Mouse (Mus musculus): Measurements from ENCODE around the gene C1qc. TPM values are rescaled to one million over a fixed set of nuclear protein-coding genes. Genes with fewer than 3 reads are reported as not detected.
A peak's percentile ranks its signal among the peaks of the same experiment; 100 is the strongest.

C1qc gene
- polyA plus RNA-seq, 1 experiment from 2014 or later, result 25.5 TPM

DNA sequence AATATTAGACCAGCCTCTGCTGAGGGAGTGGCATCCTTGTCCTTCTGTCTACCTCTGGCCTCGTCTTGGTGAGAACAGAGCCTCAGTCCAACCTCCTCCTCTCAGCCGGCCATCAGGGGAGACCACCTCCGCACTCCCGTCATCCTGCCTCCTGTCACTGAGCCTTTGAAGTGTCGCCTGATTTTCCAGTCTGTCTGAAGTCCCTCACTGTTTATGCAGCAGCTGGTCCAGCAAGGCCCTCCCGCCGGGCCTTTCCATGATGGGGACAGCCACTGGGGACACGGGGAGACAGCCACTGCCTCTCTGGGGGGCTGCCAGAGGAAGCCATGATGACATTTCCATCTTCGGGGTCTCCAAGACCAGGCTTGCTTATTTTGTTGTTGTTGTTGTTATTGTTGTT is 20.0 kb upstream of the C1qc start:
- Histone ChIP-seq H3K9me3 (no peaks in the 10 kb centered on the region), H3K4me3 (no peak overlapping the region), H3K9ac (0 out of 2 replicates have a peak overlapping the region, but pooled peaks have one; percentile 22), H3K4me1 (replicated peaks) (peaks cover 42% of the 10 kb centered on the region), H3K4me2 (no peak overlapping the region), H3K27me3 (peaks cover 28% of the 10 kb centered on the region), H3K36me3 (no peaks in the 10 kb centered on the region), H3K27ac (replicated peaks) (no peak overlapping the region)
- ATAC-seq (ENCODE audit: low read depth), result no peak
- WGBS, result 9% methylated on average over 9 of the region's 9 CpGs

DNA sequence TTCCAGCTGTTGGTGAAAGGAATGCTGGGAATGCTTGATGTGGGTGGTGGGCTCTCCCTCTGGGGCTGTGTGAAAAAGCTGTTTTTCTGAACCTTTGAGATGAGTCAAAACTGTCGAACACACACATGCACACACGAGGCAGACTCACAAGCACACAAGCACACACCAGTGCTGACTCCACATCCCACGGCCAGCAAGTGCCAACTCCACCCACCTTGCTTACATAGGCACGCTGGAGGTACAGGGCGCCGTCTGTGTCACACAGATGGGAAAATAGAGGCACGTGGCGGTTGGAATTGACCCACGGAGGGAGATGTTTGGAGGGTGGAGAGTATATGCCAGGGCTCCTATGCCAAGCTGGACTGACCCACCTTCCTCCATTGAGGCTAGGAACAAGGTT is 18.9 kb upstream of the C1qc start:
- H3K9ac ChIP-seq, result 0 out of 2 replicates have a peak overlapping the region, but pooled peaks have one; percentile 34

DNA sequence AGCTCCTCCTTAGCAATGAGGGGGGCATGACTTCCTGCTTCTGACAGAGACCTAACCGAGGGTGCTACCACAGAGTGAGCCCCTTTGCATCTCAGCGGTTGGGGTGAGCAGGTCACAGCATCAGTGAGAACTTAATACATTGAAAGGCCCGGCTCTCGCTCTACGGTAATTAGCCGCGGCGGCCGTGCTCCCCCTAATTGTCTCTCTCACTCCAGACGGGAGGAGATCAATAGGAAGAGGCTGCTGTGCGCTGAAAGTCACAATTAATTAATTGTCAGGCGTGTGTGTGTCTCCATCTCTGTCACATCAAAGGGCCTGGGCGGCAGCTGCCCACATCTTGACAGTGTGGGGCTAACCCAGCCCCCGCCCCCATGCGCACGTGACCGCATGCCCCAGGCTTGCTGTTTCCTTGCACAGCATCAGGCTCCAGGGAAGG is 18.4 kb upstream of the C1qc start:
- WGBS, result 2% methylated on average over 17 of the region's 17 CpGs

More for the DNA sequence above, 18.9 kb upstream of the C1qc start:
- no peak overlapping the region for H3K27ac ChIP-seq (replicated peaks)
- H3K4me1 ChIP-seq (replicated peaks), result peaks cover 33% of the 10 kb centered on the region
- H3K9me3 ChIP-seq, result no peaks in the 10 kb centered on the region
- H3K36me3 ChIP-seq, result no peaks in the 10 kb centered on the region
- ATAC-seq (ENCODE audit: low read depth), result no peak
- peaks cover 39% of the 10 kb centered on the region for H3K27me3 ChIP-seq
- WGBS, result 36% methylated on average over 9 of the region's 9 CpGs
- peak overlapping the region; percentile 38 for H3K4me2 ChIP-seq
- H3K4me3 ChIP-seq, result no peak overlapping the region

DNA sequence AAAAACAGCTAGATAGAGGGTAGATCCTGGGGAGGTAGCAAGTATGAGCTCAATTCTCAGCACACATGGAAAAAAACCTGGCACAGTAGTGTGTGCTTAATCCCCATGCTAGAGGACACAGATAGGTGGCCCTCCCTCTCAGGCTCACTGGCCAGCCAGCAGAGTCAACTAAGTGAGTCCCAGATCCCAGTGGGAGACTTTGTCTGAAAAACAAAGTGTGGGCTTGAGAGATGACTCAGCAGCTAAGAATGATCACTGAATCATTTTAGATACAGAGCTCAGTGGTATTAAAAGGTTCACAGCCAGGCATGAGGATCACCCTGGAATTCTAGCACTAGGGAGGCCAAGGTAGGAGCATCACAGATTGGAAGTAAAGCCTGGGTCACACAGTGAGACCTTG is 14.9 kb upstream of the C1qc start:
- Histone ChIP-seq H3K9me3 (no peaks in the 10 kb centered on the region), H3K4me2 (no peak overlapping the region), H3K27me3 (peaks cover 72% of the 10 kb centered on the region), H3K4me1 (replicated peaks) (peaks cover 35% of the 10 kb centered on the region), H3K9ac (no peak overlapping the region), H3K27ac (replicated peaks) (no peak overlapping the region), H3K4me3 (no peak overlapping the region), H3K36me3 (no peaks in the 10 kb centered on the region)
- ATAC-seq (ENCODE audit: low read depth), result no peak

More for the DNA sequence above, 18.4 kb upstream of the C1qc start:
- H3K9ac ChIP-seq, result 0 out of 2 replicates have a peak overlapping the region, but pooled peaks have one; percentile 34
- H3K27me3 ChIP-seq, result peaks cover 45% of the 10 kb centered on the region
- H3K27ac ChIP-seq (replicated peaks), result 0 out of 2 replicates have a peak overlapping the region, but pooled peaks have one; percentile 13
- peaks cover 28% of the 10 kb centered on the region for H3K4me1 ChIP-seq (replicated peaks)
- peak overlapping the region; percentile 38 for H3K4me2 ChIP-seq
- H3K36me3 ChIP-seq, result no peaks in the 10 kb centered on the region
- H3K9me3 ChIP-seq, result no peaks in the 10 kb centered on the region
- peak; percentile 62 for ATAC-seq (ENCODE audit: low read depth)
- H3K4me3 ChIP-seq, result no peak overlapping the region

DNA sequence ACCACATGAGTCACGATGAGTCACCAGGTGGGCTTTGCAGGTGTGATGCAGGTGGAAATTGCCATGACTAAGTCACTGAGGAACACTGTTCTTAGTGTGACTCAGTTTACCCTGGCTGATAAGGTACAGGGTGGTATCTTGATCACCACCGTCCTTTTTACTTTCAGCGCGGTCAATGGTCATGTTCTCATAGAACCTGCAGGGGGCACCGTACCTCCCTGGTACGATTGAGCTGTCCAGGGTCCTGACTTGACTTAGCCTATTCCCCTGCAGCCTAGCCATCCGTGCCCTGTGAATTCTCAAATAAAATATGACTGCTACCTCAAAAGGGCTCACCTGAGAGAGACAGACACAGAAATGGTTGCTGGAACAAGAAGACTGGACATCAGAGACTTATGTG is 14.2 kb upstream of the C1qc start:
- no peak overlapping the region for H3K4me3 ChIP-seq
- no peaks in the 10 kb centered on the region for H3K36me3 ChIP-seq
- H3K4me1 ChIP-seq (replicated peaks), result peaks cover 27% of the 10 kb centered on the region
- H3K4me2 ChIP-seq, result no peak overlapping the region
- WGBS, result 10% methylated on average over 7 of the region's 7 CpGs
- H3K27me3 ChIP-seq, result peaks cover 76% of the 10 kb centered on the region
- no peak for ATAC-seq (ENCODE audit: low read depth)
- no peak overlapping the region for H3K9ac ChIP-seq
- H3K9me3 ChIP-seq, result no peaks in the 10 kb centered on the region
- no peak overlapping the region for H3K27ac ChIP-seq (replicated peaks)

DNA sequence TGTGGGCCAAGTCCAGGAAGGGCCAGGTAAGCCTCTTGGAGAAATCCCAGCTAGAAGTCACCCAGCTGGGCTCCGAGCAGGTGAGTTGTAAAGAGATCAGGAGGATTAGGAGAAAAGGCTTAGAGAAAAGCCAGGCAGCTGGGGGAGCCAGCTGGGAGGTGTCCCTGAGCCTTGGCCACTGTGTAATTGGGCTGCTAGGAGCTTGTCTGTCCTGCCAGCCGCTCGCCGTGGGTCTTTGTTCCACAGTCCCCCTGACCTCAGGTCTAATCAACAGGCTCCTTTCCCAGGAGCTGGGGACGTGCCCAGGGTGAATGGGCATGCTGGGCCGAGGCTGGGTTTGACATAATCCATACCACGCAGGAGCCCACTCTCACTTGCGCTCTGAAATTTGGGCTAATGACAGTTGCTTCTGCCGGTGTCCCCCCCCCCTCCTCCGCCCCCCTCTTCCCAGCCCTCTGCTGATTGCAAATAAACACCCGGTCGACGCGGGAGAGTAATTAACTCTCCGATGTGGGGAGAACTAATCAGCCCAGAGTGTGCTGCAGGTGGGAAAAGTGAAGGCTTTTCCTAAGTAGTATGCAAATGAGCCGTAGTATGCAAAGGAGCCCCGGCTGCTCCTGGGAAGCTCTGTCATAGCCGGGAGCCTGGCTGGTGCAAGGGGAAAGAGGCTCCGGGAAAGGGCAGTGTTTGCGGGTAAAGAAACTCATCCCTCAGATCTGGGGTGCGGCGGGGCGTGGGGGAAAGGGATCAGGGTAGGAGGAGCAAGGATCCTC is 12.1 kb upstream of the C1qc start:
- Histone ChIP-seq H3K4me2 (peak overlapping the region; percentile 39), H3K4me1 (replicated peaks) (peaks cover 12% of the 10 kb centered on the region), H3K27ac (replicated peaks) (no peak overlapping the region), H3K9ac (no peak overlapping the region), H3K4me3 (0 out of 2 replicates have a peak overlapping the region, but pooled peaks have one; percentile 4), H3K27me3 (peaks cover 58% of the 10 kb centered on the region), H3K9me3 (no peaks in the 10 kb centered on the region), H3K36me3 (no peaks in the 10 kb centered on the region)
- ATAC-seq (ENCODE audit: low read depth), result peak; percentile 66; the same call in 1 of the 2 replicates
- 3% methylated on average over 23 of the region's 23 CpGs for WGBS

DNA sequence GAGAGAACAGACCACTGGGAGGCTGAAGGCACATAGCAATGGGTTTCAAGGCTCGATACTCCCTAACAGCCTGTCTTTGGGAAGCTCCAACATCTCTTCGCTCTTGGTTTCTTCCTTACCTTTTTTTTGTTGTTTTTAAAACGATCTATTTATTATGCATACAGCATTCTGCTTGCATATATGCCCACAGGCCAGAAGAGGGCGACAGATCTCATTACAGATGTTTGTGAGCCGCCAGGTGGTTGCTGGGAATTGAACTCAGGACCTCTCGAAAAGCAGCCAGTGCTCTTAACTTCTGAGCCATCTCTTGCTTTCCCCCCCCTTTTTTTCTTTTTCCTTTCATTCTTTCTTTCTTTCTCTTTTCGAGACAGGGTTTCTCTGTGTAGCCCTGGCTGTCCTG is 6.3 kb upstream of the C1qc start:
- Histone ChIP-seq H3K4me2 (no peak overlapping the region), H3K27me3 (peaks cover 46% of the 10 kb centered on the region), H3K4me3 (no peak overlapping the region), H3K9me3 (no peaks in the 10 kb centered on the region), H3K36me3 (no peaks in the 10 kb centered on the region), H3K9ac (no peak overlapping the region), H3K4me1 (replicated peaks) (peaks cover 9% of the 10 kb centered on the region), H3K27ac (replicated peaks) (no peak overlapping the region)
- WGBS, result 64% methylated on average over 7 of the region's 7 CpGs
- ATAC-seq (ENCODE audit: low read depth), result no peak

DNA sequence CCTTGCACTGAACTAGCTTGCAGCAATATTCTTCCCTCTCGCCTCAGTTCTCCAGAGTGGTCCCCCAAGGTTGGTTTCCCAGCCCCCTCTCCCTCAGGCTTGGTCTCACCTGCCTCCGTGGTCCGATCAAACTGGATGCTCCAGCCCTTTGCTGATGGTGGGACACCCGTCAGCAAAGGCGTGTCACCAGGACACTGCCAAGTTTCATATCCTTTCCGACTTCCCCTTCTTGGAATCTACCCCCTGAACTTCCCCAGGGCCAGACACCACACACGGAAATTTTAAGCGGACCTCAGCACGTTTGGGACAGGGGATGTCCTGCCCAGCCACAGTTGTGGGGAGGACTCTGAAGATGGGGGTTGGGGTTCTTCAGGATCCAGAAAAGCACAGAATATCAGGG is 5.8 kb upstream of the C1qc start, which contains the start of gene C1qa:
TSS of gene C1qa (minus strand) at position 167 of the 400 bp plus-strand sequence.
- Histone ChIP-seq H3K36me3 (no peaks in the 10 kb centered on the region), H3K4me1 (replicated peaks) (peaks cover 9% of the 10 kb centered on the region), H3K27ac (replicated peaks) (no peak within 1 kb of the TSS), H3K27me3 (peaks cover 42% of the 10 kb centered on the region), H3K4me2 (no peak within 1 kb of the TSS), H3K9me3 (no peaks in the 10 kb centered on the region), H3K4me3 (no peak within 1 kb of the TSS), H3K9ac (no peak within 1 kb of the TSS)
- WGBS, result 83% methylated on average over 9 of the region's 9 CpGs
- ATAC-seq (ENCODE audit: low read depth), result no peak

DNA sequence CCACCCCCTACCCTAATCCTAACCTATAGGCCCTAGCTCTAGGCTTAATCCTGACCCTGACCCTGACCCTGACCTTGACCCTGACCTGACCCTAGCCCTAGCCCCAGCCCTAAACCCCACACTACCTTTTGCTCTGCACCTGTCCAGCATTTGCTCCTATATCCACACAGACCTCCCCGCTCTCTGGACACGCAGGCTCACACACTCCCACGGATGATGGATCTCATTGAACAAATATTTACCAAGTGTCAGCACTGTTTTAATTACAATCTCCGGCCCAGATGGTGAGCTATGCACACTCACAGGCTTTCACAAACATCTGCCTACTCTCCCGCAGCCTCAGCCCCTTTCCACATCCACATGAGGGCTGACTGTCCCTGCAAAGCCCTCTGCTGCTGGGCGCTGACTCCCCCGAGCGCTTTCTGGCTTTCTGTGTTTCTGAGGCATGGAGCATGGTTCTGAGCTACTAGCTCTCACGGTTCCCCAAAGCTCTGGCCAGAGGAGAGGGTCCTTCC is 5.3 kb upstream of the C1qc start:
- Histone ChIP-seq H3K36me3 (no peaks in the 10 kb centered on the region), H3K9ac (no peak overlapping the region), H3K4me1 (replicated peaks) (peaks cover 9% of the 10 kb centered on the region), H3K9me3 (no peaks in the 10 kb centered on the region), H3K27ac (replicated peaks) (no peak overlapping the region), H3K27me3 (peaks cover 43% of the 10 kb centered on the region), H3K4me3 (no peak overlapping the region), H3K4me2 (no peak overlapping the region)
- WGBS, result 56% methylated on average over 9 of the region's 9 CpGs
- no peak for ATAC-seq (ENCODE audit: low read depth)

DNA sequence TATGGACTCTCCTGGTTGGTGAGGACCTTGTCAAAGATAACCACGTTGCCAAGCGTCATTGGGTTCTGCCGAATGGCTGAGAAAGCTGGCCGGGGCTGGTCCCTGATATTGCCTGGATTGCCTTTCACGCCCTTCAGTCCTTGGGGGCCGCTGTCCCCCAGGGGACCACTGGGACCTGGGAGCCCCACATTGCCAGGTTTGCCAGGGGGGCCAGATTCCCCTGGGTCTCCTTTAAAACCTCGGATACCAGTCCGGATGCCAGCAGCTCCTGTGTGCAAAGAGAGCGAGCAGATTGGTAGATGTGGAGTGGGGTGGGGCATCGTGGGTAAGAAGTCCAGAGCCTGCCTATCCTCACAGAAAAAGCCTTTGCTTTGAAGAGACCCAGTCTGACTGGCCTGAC is 3.6 kb upstream of the C1qc start:
- H3K36me3 ChIP-seq, result no peaks in the 10 kb centered on the region
- no peak overlapping the region for H3K4me3 ChIP-seq
- H3K27me3 ChIP-seq, result peaks cover 49% of the 10 kb centered on the region
- no peak for ATAC-seq (ENCODE audit: low read depth)
- H3K4me1 ChIP-seq (replicated peaks), result peaks cover 9% of the 10 kb centered on the region
- WGBS, result 30% methylated on average over 10 of the region's 10 CpGs
- no peak overlapping the region for H3K27ac ChIP-seq (replicated peaks)
- H3K9ac ChIP-seq, result no peak overlapping the region
- no peaks in the 10 kb centered on the region for H3K9me3 ChIP-seq
- peak overlapping the region; percentile 25; the same call in 1 of the 2 replicates for H3K4me2 ChIP-seq

DNA sequence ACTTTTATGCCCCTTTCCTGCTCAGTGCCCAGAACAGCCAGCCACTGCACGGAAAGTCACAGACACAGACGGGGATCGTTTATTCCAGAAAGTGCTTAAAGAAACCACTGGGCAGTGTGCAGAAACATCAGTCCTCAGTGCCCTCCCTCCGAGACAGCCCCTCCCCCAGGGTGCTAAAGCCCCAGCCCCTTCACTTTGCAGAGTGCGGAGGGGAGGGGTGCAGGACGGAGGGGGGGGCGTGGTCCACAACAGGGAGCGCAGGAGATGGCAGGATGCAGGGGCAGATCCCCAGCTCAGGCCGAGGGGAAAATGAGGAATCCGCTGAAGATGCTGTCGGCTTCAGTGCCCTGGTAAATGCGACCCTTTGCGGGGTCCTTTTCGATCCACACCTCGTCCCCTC is 3.0 kb upstream of the C1qc start:
- no peak for ATAC-seq (ENCODE audit: low read depth)
- WGBS, result 5% methylated on average over 14 of the region's 15 CpGs
- H3K9me3 ChIP-seq, result no peaks in the 10 kb centered on the region
- H3K4me1 ChIP-seq (replicated peaks), result peaks cover 9% of the 10 kb centered on the region
- H3K9ac ChIP-seq, result peak overlapping the region; percentile 43; the same call in 1 of the 2 replicates
- H3K36me3 ChIP-seq, result no peaks in the 10 kb centered on the region
- H3K27me3 ChIP-seq, result peaks cover 49% of the 10 kb centered on the region
- H3K27ac ChIP-seq (replicated peaks), result no peak overlapping the region
- H3K4me2 ChIP-seq, result peak overlapping the region; percentile 25
- H3K4me3 ChIP-seq, result no peak overlapping the region

DNA sequence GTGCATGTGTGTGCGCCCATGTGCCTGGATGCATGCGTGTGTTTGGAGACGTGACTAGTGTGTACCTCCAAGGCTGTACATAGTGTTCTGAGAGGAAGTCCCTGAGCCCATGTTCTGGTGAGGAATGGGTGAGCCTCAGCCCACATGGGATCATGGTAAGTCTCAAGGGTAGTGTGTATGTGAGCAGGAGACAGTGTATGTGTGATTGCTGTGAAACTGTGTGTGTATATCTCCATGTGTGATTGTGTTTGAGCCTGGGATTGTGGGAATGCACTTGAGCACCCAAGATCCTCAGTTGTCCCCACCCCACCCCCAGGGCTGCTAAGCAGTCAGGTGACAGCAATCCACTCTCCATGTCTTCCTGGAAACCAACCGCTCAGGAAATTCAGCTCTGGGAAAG is 2.0 kb upstream of the C1qc start:
- Histone ChIP-seq H3K36me3 (no peaks in the 10 kb centered on the region), H3K9me3 (no peaks in the 10 kb centered on the region), H3K9ac (no peak overlapping the region), H3K4me2 (no peak overlapping the region), H3K27me3 (peaks cover 49% of the 10 kb centered on the region), H3K4me1 (replicated peaks) (peaks cover 9% of the 10 kb centered on the region), H3K27ac (replicated peaks) (no peak overlapping the region), H3K4me3 (no peak overlapping the region)
- ATAC-seq (ENCODE audit: low read depth), result no peak
- WGBS, result 75% methylated on average over 4 of the region's 4 CpGs

Data from neural tube, embryonic 13.5 days (tissue).